Mouse (Mus musculus) liver, postnatal 0 days (tissue): ENCODE results near the gene Elmo1. TPM values are rescaled to one million over a fixed set of nuclear protein-coding genes. Genes with fewer than 3 reads are reported as not detected.

Source experiments
- ATAC-seq: fragments of 200-750 bp; cut with Nextera tagmentation; 2 replicates; pipeline ENCODE4 v1.8.0; 2017; ENCODE audit warnings: mild to moderate bottlenecking, moderate library complexity
- DNase-seq: peaks from one replicate; pipeline ENCODE4 v3.0.0-alpha.2; 2016
- H3K27ac ChIP-seq: fragments of 300-500 bp; sonication (generic); 2 replicates; pipeline ENCODE4 v1.5.1; 2014; ENCODE audit warnings: antibody characterized with exemption, moderate library complexity, mild to moderate bottlenecking, low read depth
- H3K27me3 ChIP-seq: fragments of 300-500 bp; sonication (generic); 2 replicates; pipeline ENCODE4 v1.6.1; 2014; ENCODE audit warnings: low read length, control low read depth, mixed read lengths; ENCODE audit not compliant: insufficient read depth
- H3K36me3 ChIP-seq: fragments of 300-500 bp; sonication (generic); replicated peaks from 2 replicates; pipeline ENCODE4 v1.6.1; 2014; ENCODE audit warnings: mild to moderate bottlenecking, control low read depth, low read length, moderate library complexity, mixed read lengths; ENCODE audit not compliant: insufficient read depth
- H3K4me1 ChIP-seq: fragments of 300-500 bp; sonication (generic); 2 replicates; pipeline ENCODE4 v1.6.1; 2014; ENCODE audit warnings: antibody characterized with exemption, mild to moderate bottlenecking, control low read depth; ENCODE audit not compliant: insufficient read depth
- H3K4me2 ChIP-seq: fragments of 300-500 bp; sonication (generic); 2 replicates; pipeline ENCODE4 v1.6.1; 2014; ENCODE audit warnings: low read depth, mild to moderate bottlenecking, low read length, moderate library complexity, mixed read lengths
- H3K4me3 ChIP-seq: fragments of 300-500 bp; sonication (generic); 2 replicates; pipeline ENCODE4 v1.5.1; 2014; ENCODE audit warnings: low read depth, low read length
- H3K9ac ChIP-seq: fragments of 300-500 bp; sonication (generic); replicated peaks from 2 replicates; pipeline ENCODE4 v1.6.1; 2014; ENCODE audit warnings: mild to moderate bottlenecking, moderate library complexity
- H3K9me3 ChIP-seq: fragments of 300-500 bp; sonication (generic); 2 replicates; pipeline ENCODE4 v1.6.1; 2016; ENCODE audit warnings: mild to moderate bottlenecking, control low read depth, low read length, mixed read lengths
- CTCF ChIP-seq: sonication (generic); IDR thresholded peaks from 2 replicates; pipeline ENCODE4 v1.5.1; 2016; ENCODE audit warnings: antibody characterized with exemption, low read depth
- EP300 ChIP-seq: IDR thresholded peaks from 2 replicates; pipeline ENCODE4 v1.6.1; 2016; ENCODE audit warnings: antibody characterized with exemption, low read depth, mild to moderate bottlenecking
- WGBS: fragments of 180-500 bp; shearing (Covaris S2); extraction: QIAGEN DNeasy Blood & Tissue Kit; methylation state at CpG from one replicate; pipeline ENCODE4 v1.1.7; 2014; ENCODE audit not compliant: insufficient replicate concordance; 5-methylcytosine and 5-hydroxymethylcytosine counted together
- polyA plus RNA-seq: library from polyadenylated mRNA; unstranded; fragments of >200 nt; fragmentation: Nextera tagmentation; extraction: Ambion mirVana; gene quantifications from 2 replicates; pipeline ENCODE4 v1.2.1, GENCODE M21; 2015

Gene Elmo1
- polyA plus RNA-seq, 1 experiment from 2014 or later, result 3.1 TPM

- H3K4me1 ChIP-seq, result no peaks in the 10 kb centered on the region
- H3K9me3 ChIP-seq, result no peaks in the 10 kb centered on the region
- DNase-seq (no peak), ATAC-seq (no peak)
- H3K27me3 ChIP-seq, result no peaks in the 10 kb centered on the region
- H3K36me3 ChIP-seq, result peaks cover 5% of the 10 kb centered on the region; the same call in 1 of the 2 replicates
- TF ChIP-seq EP300 (no peak), CTCF (no peak)
- H3K4me3 ChIP-seq, result no peak overlapping the region
- WGBS, result 77% methylated on average over 5 of the region's 5 CpGs
- H3K9ac ChIP-seq, result no peak overlapping the region
- H3K27ac ChIP-seq, result no peak overlapping the region
- no peak overlapping the region for H3K4me2 ChIP-seq
Measured at GRCm38 (mm10) chr13:20208867-20209266, 118.5 kb downstream of the Elmo1 start.

GRCm38 (mm10) chr13:20211780-20212179 is 121.4 kb downstream of the Elmo1 start:
- 60% methylated on average over 5 of the region's 5 CpGs for WGBS
- no peak overlapping the region for H3K4me3 ChIP-seq
- H3K27me3 ChIP-seq, result no peaks in the 10 kb centered on the region
- H3K4me2 ChIP-seq, result no peak overlapping the region
- ATAC-seq (no peak), DNase-seq (no peak)
- H3K9ac ChIP-seq, result no peak overlapping the region
- no peaks in the 10 kb centered on the region for H3K9me3 ChIP-seq
- H3K4me1 ChIP-seq, result no peaks in the 10 kb centered on the region
- no peak overlapping the region for H3K27ac ChIP-seq
- TF ChIP-seq EP300, result no peak
- peaks cover 5% of the 10 kb centered on the region; the same call in 1 of the 2 replicates for H3K36me3 ChIP-seq

- Histone ChIP-seq H3K27me3 (no peaks in the 10 kb centered on the region), H3K36me3 (peaks cover 5% of the 10 kb centered on the region; the same call in 1 of the 2 replicates), H3K27ac (no peak overlapping the region), H3K4me3 (no peak overlapping the region), H3K4me2 (no peak overlapping the region), H3K9ac (no peak overlapping the region), H3K4me1 (no peaks in the 10 kb centered on the region), H3K9me3 (no peaks in the 10 kb centered on the region)
- no peak for ATAC-seq
- DNase-seq, result no peak
- TF ChIP-seq EP300 (no peak), CTCF (no peak)
- WGBS, result 77% methylated on average over 6 of the region's 6 CpGs
Measured at GRCm38 (mm10) chr13:20212665-20213064, 122.3 kb downstream of the Elmo1 start.

- TF ChIP-seq CTCF (no peak), EP300 (no peak)
- WGBS, result 75% methylated on average over 5 of the region's 5 CpGs
- H3K4me2 ChIP-seq, result no peak overlapping the region
- DNase-seq (no peak), ATAC-seq (no peak)
- no peak overlapping the region for H3K27ac ChIP-seq
- H3K4me3 ChIP-seq, result no peak overlapping the region
- no peaks in the 10 kb centered on the region for H3K9me3 ChIP-seq
- peaks cover 5% of the 10 kb centered on the region; the same call in 1 of the 2 replicates for H3K36me3 ChIP-seq
- H3K4me1 ChIP-seq, result no peaks in the 10 kb centered on the region
- H3K27me3 ChIP-seq, result no peaks in the 10 kb centered on the region
- no peak overlapping the region for H3K9ac ChIP-seq
Measured at GRCm38 (mm10) chr13:20213861-20214260, 123.5 kb downstream of the Elmo1 start.

- DNase-seq (no peak), ATAC-seq (no peak)
- Histone ChIP-seq H3K36me3 (no peaks in the 10 kb centered on the region), H3K4me1 (no peaks in the 10 kb centered on the region), H3K4me3 (no peak overlapping the region), H3K4me2 (no peak overlapping the region), H3K27ac (no peak overlapping the region), H3K9ac (no peak overlapping the region), H3K27me3 (no peaks in the 10 kb centered on the region), H3K9me3 (no peaks in the 10 kb centered on the region)
- TF ChIP-seq CTCF (no peak), EP300 (no peak)
- WGBS, result 73% methylated on average over 4 of the region's 4 CpGs
Measured at GRCm38 (mm10) chr13:20217453-20218090, 127.2 kb downstream of the Elmo1 start.

GRCm38 (mm10) chr13:20218126-20218525 is 127.7 kb downstream of the Elmo1 start:
- DNase-seq (no peak), ATAC-seq (no peak)
- Histone ChIP-seq H3K27me3 (no peaks in the 10 kb centered on the region), H3K4me3 (no peak overlapping the region), H3K4me1 (no peaks in the 10 kb centered on the region), H3K9me3 (no peaks in the 10 kb centered on the region), H3K36me3 (no peaks in the 10 kb centered on the region), H3K9ac (no peak overlapping the region), H3K4me2 (no peak overlapping the region), H3K27ac (no peak overlapping the region)
- TF ChIP-seq EP300, result no peak
- TF ChIP-seq CTCF, result no peak
- 60% methylated on average over 4 of the region's 4 CpGs for WGBS
